Mouse (Mus musculus): Measurements from ENCODE around the gene Calhm5.

DNA sequence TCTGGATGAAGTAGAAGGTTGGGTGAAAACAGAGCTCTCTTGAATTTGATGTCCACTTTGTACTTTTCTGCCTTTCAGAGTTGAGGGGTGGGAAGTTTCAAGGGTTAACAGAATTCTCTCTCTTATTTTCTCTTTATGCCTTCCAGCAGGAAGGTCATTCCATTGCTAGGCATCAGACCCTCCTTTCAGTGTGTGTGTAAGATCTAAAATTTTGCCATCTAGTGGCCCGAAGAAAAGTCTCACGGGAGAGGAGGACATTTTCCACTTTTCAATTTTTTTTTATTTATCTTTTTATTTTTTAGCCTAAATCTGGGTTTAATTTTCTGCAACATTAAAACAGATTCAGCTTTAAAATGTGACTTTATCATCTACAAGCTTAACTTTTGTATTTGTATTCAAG is 24.7 kb downstream of the Calhm5 start:
- no peak for TF ChIP-seq CTCF (IDR thresholded peaks at IDR 0.05; ENCODE audit: extremely low read depth, insufficient read depth, insufficient read length, insufficient replicate concordance)
- TF ChIP-seq POLR2A (IDR thresholded peaks at IDR 0.05; ENCODE audit: low read depth, low read length) = no peak

Measured in spleen, adult 2 months (tissue).